Mouse (Mus musculus) CD4-positive, CD25-positive, alpha-beta regulatory T cell, adult 2 months (primary cell): ENCODE data around the gene Prkar2b.

Source experiments
- DNase-seq: peaks from one replicate; pipeline ENCODE4 v3.0.0-alpha.2; 2012; ENCODE audit warnings: low read depth, low spot score

Gene Prkar2b

GRCm38 (mm10) chr12:31969111-31969510 lies 92.0 kb downstream of the Prkar2b start:
- no peak for DNase-seq

GRCm38 (mm10) chr12:31967536-31967935 lies 93.6 kb downstream of the Prkar2b start:
- DNase-seq, result peak; percentile 79

GRCm38 (mm10) chr12:31966405-31966804 lies 94.7 kb downstream of the Prkar2b start:
- no peak for DNase-seq

GRCm38 (mm10) chr12:31965517-31966212 lies 95.4 kb downstream of the Prkar2b start:
- no peak for DNase-seq

- no peak for DNase-seq
These were observed 97.0 kb downstream of the Prkar2b start for GRCm38 (mm10) chr12:31964074-31964473.

GRCm38 (mm10) chr12:31955843-31956242 lies 105.3 kb downstream of the Prkar2b start:
- no peak for DNase-seq

- no peak for DNase-seq
These were observed 110.5 kb downstream of the Prkar2b start for GRCm38 (mm10) chr12:31950659-31951031.

GRCm38 (mm10) chr12:31949759-31950658 lies 111.1 kb downstream of the Prkar2b start, which contains the start of gene Hbp1:
Gene Hbp1, minus strand, starts transcription at chr12:31950535.
- DNase-seq, result peak; percentile 99

GRCm38 (mm10) chr12:31949193-31949741 lies 111.8 kb downstream of the Prkar2b start:
- DNase-seq, result peak; percentile 87

- no peak for DNase-seq
These were observed 112.7 kb downstream of the Prkar2b start for GRCm38 (mm10) chr12:31948101-31949000.

GRCm38 (mm10) chr12:31947476-31947875 lies 113.6 kb downstream of the Prkar2b start:
- DNase-seq, result peak; percentile 78

GRCm38 (mm10) chr12:31944405-31944804 lies 116.7 kb downstream of the Prkar2b start:
- DNase-seq, result no peak

GRCm38 (mm10) chr12:31943020-31943654 lies 118.0 kb downstream of the Prkar2b start:
- no peak for DNase-seq

GRCm38 (mm10) chr12:31939026-31939425 lies 122.1 kb downstream of the Prkar2b start:
- DNase-seq, result no peak

- DNase-seq, result no peak
These were observed 122.6 kb downstream of the Prkar2b start for GRCm38 (mm10) chr12:31938391-31938997.

- DNase-seq, result no peak
These were observed 123.5 kb downstream of the Prkar2b start for GRCm38 (mm10) chr12:31937613-31938012.

- DNase-seq, result no peak
These were observed 124.3 kb downstream of the Prkar2b start for GRCm38 (mm10) chr12:31936657-31937300.

GRCm38 (mm10) chr12:31931818-31932217 lies 129.3 kb downstream of the Prkar2b start:
- no peak for DNase-seq

- DNase-seq, result no peak
These were observed 132.6 kb downstream of the Prkar2b start for GRCm38 (mm10) chr12:31928498-31928897.

GRCm38 (mm10) chr12:31926661-31927061 lies 134.4 kb downstream of the Prkar2b start:
- peak; percentile 60 for DNase-seq
